Mouse (Mus musculus) layer of hippocampus, adult 2 months (tissue): ENCODE measurements around the gene Creg2. TPM values are rescaled to one million over a fixed set of nuclear protein-coding genes. Genes with fewer than 3 reads are reported as not detected.
"Not testable (repeated sequence)": the region's sequence is repeated elsewhere in the genome, so short reads cannot be mapped to it uniquely, and the experiment has no call there.

Experiments used
- DNase-seq, 2 experiments: peaks; one replicate each; pipeline ENCODE4 v3.0.0; 2022; ENCODE audit warnings: low spot score in 2 of 2
- H3K27ac ChIP-seq: fragments of 200-600 bp; 2 replicates; pipeline ENCODE4 v1.8.1; 2022
- H3K4me3 ChIP-seq: fragments of 200-600 bp; 2 replicates; pipeline ENCODE4 v1.8.1; 2022; ENCODE audit warnings: mild to moderate bottlenecking
- CTCF ChIP-seq: fragments of 200-600 bp; conservative IDR thresholded peaks from 2 replicates; pipeline ENCODE4 v1.8.1; 2022; ENCODE audit warnings: antibody characterized with exemption, mild to moderate bottlenecking, moderate library complexity
- total RNA-seq, 2 experiments: library from RNA; stranded (reverse); gene quantifications; 2 replicates each; pipeline ENCODE4 v1.2.3; 2021

The Creg2 gene
- total RNA-seq, 2 experiments from 2014 or later = 99.7 to 100.0 TPM

GRCm38 (mm10) chr1:39672362-39673105, 21.3 kb upstream of the Creg2 start:
- TF ChIP-seq CTCF = no peak
- DNase-seq = no peak
- no peak overlapping the region for H3K27ac ChIP-seq
- no peak overlapping the region for H3K4me3 ChIP-seq

- H3K27ac ChIP-seq = no peak overlapping the region
- DNase-seq = no peak
- no peak overlapping the region for H3K4me3 ChIP-seq
- TF ChIP-seq CTCF = no peak
Measured at GRCm38 (mm10) chr1:39670211-39670935, 19.1 kb upstream of the Creg2 start.

- no peak overlapping the region for H3K4me3 ChIP-seq
- no peak overlapping the region for H3K27ac ChIP-seq
- no peak for TF ChIP-seq CTCF
- DNase-seq = no peak
Measured at GRCm38 (mm10) chr1:39666751-39667252, 15.5 kb upstream of the Creg2 start.

GRCm38 (mm10) chr1:39664039-39664625, 12.9 kb upstream of the Creg2 start:
- no peak for DNase-seq
- no peak overlapping the region for H3K4me3 ChIP-seq
- no peak overlapping the region for H3K27ac ChIP-seq
- TF ChIP-seq CTCF = peak; percentile 36

GRCm38 (mm10) chr1:39663050-39663449, 11.8 kb upstream of the Creg2 start:
- no peak for DNase-seq
- no peak overlapping the region for H3K4me3 ChIP-seq
- peak overlapping the region; percentile 49; the same call in 1 of the 2 replicates for H3K27ac ChIP-seq
- no peak for TF ChIP-seq CTCF

- Histone ChIP-seq H3K27ac (no peak overlapping the region), H3K4me3 (no peak overlapping the region)
- no peak for DNase-seq
- TF ChIP-seq CTCF = no peak
Measured at GRCm38 (mm10) chr1:39656976-39657529, 5.8 kb upstream of the Creg2 start.

GRCm38 (mm10) chr1:39654901-39655300, 3.6 kb upstream of the Creg2 start:
- H3K27ac ChIP-seq, H3K4me3 ChIP-seq, DNase-seq: not testable (repeated sequence)

GRCm38 (mm10) chr1:39653028-39653427, 1.8 kb upstream of the Creg2 start:
- Histone ChIP-seq H3K27ac (no peak overlapping the region), H3K4me3 (no peak overlapping the region)
- DNase-seq = no peak
- no peak for TF ChIP-seq CTCF

- DNase-seq = peak; percentile 63 to 81
- peak; percentile 92 for TF ChIP-seq CTCF
- Histone ChIP-seq H3K27ac (peak overlapping the region; percentile 99), H3K4me3 (peak overlapping the region; percentile 92)
Measured at GRCm38 (mm10) chr1:39650435-39651240, 636 bp downstream of the Creg2 start.

- no peak for TF ChIP-seq CTCF
- peak overlapping the region; percentile 92 for H3K4me3 ChIP-seq
- DNase-seq = peak; percentile 47 to 63
- peak overlapping the region; percentile 99 for H3K27ac ChIP-seq
Measured at GRCm38 (mm10) chr1:39649691-39650434, 1.4 kb downstream of the Creg2 start.

- DNase-seq = no peak
- no peak for TF ChIP-seq CTCF
- H3K27ac ChIP-seq = peak overlapping the region; percentile 99; the same call in 1 of the 2 replicates
Measured at GRCm38 (mm10) chr1:39648584-39648983, 2.7 kb downstream of the Creg2 start.

More at GRCm38 (mm10) chr1:39648584-39648983, 2.7 kb downstream of the Creg2 start:
- H3K4me3 ChIP-seq = peak overlapping the region; percentile 92
